Mouse (Mus musculus): ENCODE measurements around the gene 1700088E04Rik. TPM values are rescaled to one million over a fixed set of nuclear protein-coding genes. Genes with fewer than 3 reads are reported as not detected.
A peak's percentile ranks its signal among the peaks of the same experiment; 100 is the strongest.

1700088E04Rik gene
- polyA plus RNA-seq, 1 experiment: 115 TPM

GRCm38 (mm10) chr15:79093083-79093839, 47.8 kb downstream of the 1700088E04Rik start:
- H3K36me3 ChIP-seq (ENCODE audit: control insufficient read depth, insufficient read depth, low read length): peaks cover 3% of the 10 kb centered on the region
- no peaks in the 10 kb centered on the region for H3K27me3 ChIP-seq (ENCODE audit: control insufficient read depth, insufficient read depth, low read length)
- no peak overlapping the region for H3K4me3 ChIP-seq (ENCODE audit: control insufficient read depth, low read depth, low read length)
- TF ChIP-seq POLR2A (IDR thresholded peaks at IDR 0.05; ENCODE audit: control insufficient read depth, low read depth, low read length) (no peak), CTCF (IDR thresholded peaks at IDR 0.05; ENCODE audit: control insufficient read depth, insufficient read depth, insufficient replicate concordance, low read depth, low read length) (peak; percentile 62; the same call in 1 of the 2 replicates)
- H3K27ac ChIP-seq (ENCODE audit: control insufficient read depth, insufficient read depth, low read depth, low read length): no peak overlapping the region; the same call in 1 of the 2 replicates
- H3K4me1 ChIP-seq (ENCODE audit: control insufficient read depth, insufficient read depth, low read length): peaks cover 2% of the 10 kb centered on the region

- no peak for TF ChIP-seq POLR2A (IDR thresholded peaks at IDR 0.05; ENCODE audit: control insufficient read depth, low read depth, low read length)
- TF ChIP-seq CTCF (IDR thresholded peaks at IDR 0.05; ENCODE audit: control insufficient read depth, insufficient read depth, insufficient replicate concordance, low read depth, low read length): no peak
- Histone ChIP-seq H3K4me1 (ENCODE audit: control insufficient read depth, insufficient read depth, low read length) (no peaks in the 10 kb centered on the region), H3K27me3 (ENCODE audit: control insufficient read depth, insufficient read depth, low read length) (no peaks in the 10 kb centered on the region), H3K27ac (ENCODE audit: control insufficient read depth, insufficient read depth, low read depth, low read length) (no peak overlapping the region), H3K4me3 (ENCODE audit: control insufficient read depth, low read depth, low read length) (no peak overlapping the region), H3K36me3 (ENCODE audit: control insufficient read depth, insufficient read depth, low read length) (peaks cover 3% of the 10 kb centered on the region)
Measured at GRCm38 (mm10) chr15:79092284-79092683, 48.8 kb downstream of the 1700088E04Rik start.

- Histone ChIP-seq H3K36me3 (ENCODE audit: control insufficient read depth, insufficient read depth, low read length) (peaks cover 3% of the 10 kb centered on the region), H3K27ac (ENCODE audit: control insufficient read depth, insufficient read depth, low read depth, low read length) (no peak overlapping the region), H3K4me1 (ENCODE audit: control insufficient read depth, insufficient read depth, low read length) (peaks cover 4% of the 10 kb centered on the region), H3K4me3 (ENCODE audit: control insufficient read depth, low read depth, low read length) (no peak overlapping the region), H3K27me3 (ENCODE audit: control insufficient read depth, insufficient read depth, low read length) (no peaks in the 10 kb centered on the region)
- TF ChIP-seq POLR2A (IDR thresholded peaks at IDR 0.05; ENCODE audit: control insufficient read depth, low read depth, low read length): no peak
- no peak for TF ChIP-seq CTCF (IDR thresholded peaks at IDR 0.05; ENCODE audit: control insufficient read depth, insufficient read depth, insufficient replicate concordance, low read depth, low read length)
Measured at GRCm38 (mm10) chr15:79079567-79079966, 61.5 kb downstream of the 1700088E04Rik start.

Other genes starting within 250 kb of the 1700088E04Rik start
- not detected in 2 replicates for gene Gm49510, start 241.6 kb downstream of the 1700088E04Rik start, polyA plus RNA-seq (2012; rRNA removed)
- 3.3 and 3.5 TPM in 2 replicates for gene Sh3bp1, start 241.5 kb downstream of the 1700088E04Rik start, polyA plus RNA-seq (2012; rRNA removed)
- 3.6 and 3.8 TPM in 2 replicates for gene Pdxp, start 227.3 kb downstream of the 1700088E04Rik start, polyA plus RNA-seq (2012; rRNA removed)
- 92.0 and 106 TPM in 2 replicates for gene Lgals1, start 214.5 kb downstream of the 1700088E04Rik start, polyA plus RNA-seq (2012; rRNA removed)
- 40.7 and 44.6 TPM in 2 replicates for gene Nol12, start 206.3 kb downstream of the 1700088E04Rik start, polyA plus RNA-seq (2012; rRNA removed)
- gene Triobp, start 193.5 kb downstream of the 1700088E04Rik start, polyA plus RNA-seq (2012; rRNA removed): 19.4 and 22.6 TPM in 2 replicates
- gene H1f0, start 112.8 kb downstream of the 1700088E04Rik start, polyA plus RNA-seq (2012; rRNA removed): 9.7 and 11.5 TPM in 2 replicates
- gene Galr3, start 99.4 kb downstream of the 1700088E04Rik start, polyA plus RNA-seq (2012; rRNA removed): not detected in 2 replicates
- 292 and 336 TPM in 2 replicates for gene Ankrd54, start 78.4 kb downstream of the 1700088E04Rik start, polyA plus RNA-seq (2012; rRNA removed)
- 110 and 117 TPM in 2 replicates for gene Eif3l, start 66.1 kb downstream of the 1700088E04Rik start, polyA plus RNA-seq (2012; rRNA removed)
- 75.8 and 85.0 TPM in 2 replicates for gene Micall1, start 32.4 kb downstream of the 1700088E04Rik start, polyA plus RNA-seq (2012; rRNA removed)
- 41.1 and 42.2 TPM in 2 replicates for gene Polr2f, start 244 bp downstream of the 1700088E04Rik start, polyA plus RNA-seq (2012; rRNA removed)
- 1.5 and 1.6 TPM in 2 replicates for gene Sox10, start 24.0 kb upstream of the 1700088E04Rik start, polyA plus RNA-seq (2012; rRNA removed)
- gene Pick1, start 87.9 kb upstream of the 1700088E04Rik start, polyA plus RNA-seq (2012; rRNA removed): 76.8 and 78.4 TPM in 2 replicates
- 0.10 and 0.28 TPM in 2 replicates for gene Gm49486, start 88.1 kb upstream of the 1700088E04Rik start, polyA plus RNA-seq (2012; rRNA removed)
- not detected in 2 replicates for gene Slc16a8, start 113.5 kb upstream of the 1700088E04Rik start, polyA plus RNA-seq (2012; rRNA removed)
- gene Baiap2l2, start 144.3 kb upstream of the 1700088E04Rik start, polyA plus RNA-seq (2012; rRNA removed): 0.67 and 0.94 TPM in 2 replicates
- 303 and 357 TPM in 2 replicates for gene Pla2g6, start 187.1 kb upstream of the 1700088E04Rik start, polyA plus RNA-seq (2012; rRNA removed)
- 0.77 and 1.1 TPM in 2 replicates for gene Maff, start 205.4 kb upstream of the 1700088E04Rik start, polyA plus RNA-seq (2012; rRNA removed)

Data from testis, adult 2 months (tissue).